Mouse (Mus musculus) regulatory T cell (primary cell): ENCODE data around the gene Nxpe5.

ENCODE experiments used
- in situ Hi-C: fragments of 300-600 bp; cut with MboI, MseI; formaldehyde crosslinking; loops from one replicate; pipeline ENCODE4 v1.15.1; 2025; ENCODE audit warnings: high pct_unique_total_duplicates

Nxpe5 gene

GRCm38 (mm10) chr5:138274186-138274585 is 48.5 kb downstream of the Nxpe5 start:
- in situ Hi-C loops = no loop called here

DNA sequence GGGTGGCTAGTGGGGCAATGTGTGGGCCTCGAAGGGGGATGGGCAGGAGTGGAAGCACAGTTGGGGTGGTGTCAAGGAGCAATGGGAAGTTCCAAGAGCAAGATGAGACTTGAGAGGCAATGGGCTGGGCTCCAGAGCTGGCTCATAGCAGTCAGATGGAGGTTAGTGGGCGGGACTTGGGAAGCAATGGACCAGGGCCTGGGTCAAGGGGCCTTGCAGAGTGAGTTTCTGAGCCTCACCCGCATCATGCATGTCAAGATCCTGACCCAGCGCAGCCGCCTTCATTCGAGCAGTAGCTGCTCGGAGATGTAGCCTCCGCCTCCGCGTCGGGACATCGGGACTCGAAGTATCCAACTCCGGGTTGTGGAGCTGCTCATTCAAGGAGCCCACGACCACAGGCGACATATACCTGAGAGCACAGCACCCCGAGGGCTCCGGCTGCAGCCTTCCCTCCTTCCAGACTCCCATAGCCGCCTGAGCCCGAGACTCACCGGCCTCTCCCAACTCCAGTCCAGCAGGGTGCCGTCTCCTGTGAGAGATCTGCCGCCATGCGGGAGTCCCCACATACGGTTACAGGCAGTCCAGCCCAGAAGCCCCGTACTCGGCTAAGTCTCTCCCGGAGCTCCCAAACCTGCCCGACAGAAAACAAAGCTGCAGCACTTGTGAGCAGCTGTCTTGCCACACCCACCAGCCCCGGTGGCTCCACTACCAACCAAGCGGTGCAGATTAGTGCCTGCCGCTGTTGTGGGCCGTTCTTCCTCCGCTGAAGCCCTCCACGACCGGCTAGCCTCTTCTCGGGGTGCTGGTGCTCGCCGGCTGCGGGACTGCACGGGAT is 49.7 kb downstream of the Nxpe5 start:
- in situ Hi-C loops = no loop called here

DNA sequence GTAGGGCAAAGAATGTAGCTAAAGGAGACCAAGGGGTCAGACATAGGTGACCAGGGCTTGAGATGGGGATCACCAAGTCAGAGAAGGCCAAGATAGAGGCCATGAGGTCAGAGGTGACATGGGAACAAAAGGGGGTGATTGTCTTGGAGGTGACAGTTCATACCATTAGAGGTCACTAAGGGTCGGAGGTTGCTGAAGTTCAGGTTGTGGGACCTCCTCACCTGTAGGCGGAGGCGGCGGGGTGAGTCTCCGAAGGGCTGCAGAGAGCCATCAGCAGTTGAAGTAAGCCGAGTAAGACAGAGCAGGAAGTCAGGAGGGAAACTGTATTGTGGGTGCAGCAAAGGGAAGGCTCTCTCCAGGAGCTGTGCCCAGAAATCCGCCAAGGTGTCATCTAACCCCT is 52.3 kb downstream of the Nxpe5 start:
- in situ Hi-C loops = no loop called here

- in situ Hi-C loops = no loop called here
These were observed 54.1 kb downstream of the Nxpe5 start, which contains the start of the genes Gm43720, Gpc2 and Stag3 for GRCm38 (mm10) chr5:138279585-138280424. Gm43720 (minus strand) TSS chr5:138279958. Gpc2 (minus strand) TSS chr5:138280005. Stag3 (plus strand) TSS chr5:138280240.

- in situ Hi-C loops = no loop called here
These were observed 54.7 kb downstream of the Nxpe5 start for GRCm38 (mm10) chr5:138280425-138280768.

- in situ Hi-C loops = no loop called here
These were observed 55.1 kb downstream of the Nxpe5 start for GRCm38 (mm10) chr5:138280829-138281228.

GRCm38 (mm10) chr5:138281798-138282197 is 56.1 kb downstream of the Nxpe5 start:
- in situ Hi-C loops = no loop called here

GRCm38 (mm10) chr5:138283540-138283939 is 57.8 kb downstream of the Nxpe5 start:
- in situ Hi-C loops = no loop called here

DNA sequence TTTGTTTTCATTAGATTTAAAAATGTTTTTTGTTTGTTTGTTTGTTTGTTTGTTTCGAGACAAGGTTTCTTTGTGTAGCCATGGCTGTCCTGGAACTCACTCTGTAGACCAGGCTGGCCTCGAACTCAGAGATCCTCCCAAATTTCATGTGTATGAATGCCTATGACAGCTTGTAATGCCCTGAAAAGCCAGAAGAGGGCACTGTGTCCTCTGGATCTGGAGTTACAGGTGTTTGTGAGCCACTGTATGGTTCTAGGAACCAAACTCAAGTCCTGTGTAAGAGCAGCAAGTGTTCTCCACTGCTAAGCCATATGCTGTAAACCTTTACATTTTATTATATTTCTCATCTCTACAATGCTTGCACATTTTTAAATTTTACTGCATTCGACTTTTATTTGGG is 62.2 kb downstream of the Nxpe5 start:
- in situ Hi-C loops = no loop called here

DNA sequence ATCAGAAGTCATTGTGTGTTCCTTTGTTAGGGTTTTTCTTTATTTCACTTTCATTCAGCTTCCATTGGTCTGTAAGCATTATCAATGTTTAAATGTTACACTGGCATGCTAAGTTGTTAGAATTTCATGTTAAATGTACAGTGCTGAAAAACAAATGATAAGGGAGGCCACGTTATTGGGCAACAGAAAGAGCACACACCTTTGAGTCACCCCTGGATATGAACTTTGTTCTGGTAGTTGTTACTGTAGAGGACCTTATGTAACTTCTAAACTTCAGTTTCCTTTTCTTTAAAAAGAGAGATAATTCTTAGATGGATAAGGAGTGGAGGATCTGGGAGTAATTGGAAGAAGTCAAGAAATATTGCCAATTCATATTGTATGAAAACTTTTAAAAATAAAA is 65.9 kb downstream of the Nxpe5 start:
- in situ Hi-C loops = no loop called here

DNA sequence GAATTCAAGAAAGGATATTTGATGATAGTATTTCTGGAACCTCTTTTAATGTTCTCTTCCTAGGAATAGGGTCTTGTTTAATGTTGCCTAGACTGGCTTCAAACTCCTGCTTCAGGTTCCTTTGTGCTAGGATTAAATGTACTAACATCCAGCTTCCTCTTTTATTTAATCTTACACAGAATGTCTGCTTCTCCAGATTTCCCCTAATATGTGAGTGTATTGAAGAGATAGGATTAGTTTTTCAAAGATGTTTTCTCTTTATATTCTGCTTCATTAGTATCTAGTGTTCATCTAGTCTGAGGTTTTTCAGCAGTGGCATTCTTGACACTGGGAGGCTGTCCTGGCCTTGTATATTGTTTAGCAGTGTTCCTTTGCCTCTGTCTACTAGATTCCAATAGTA is 68.5 kb downstream of the Nxpe5 start:
- in situ Hi-C loops = no loop called here

DNA sequence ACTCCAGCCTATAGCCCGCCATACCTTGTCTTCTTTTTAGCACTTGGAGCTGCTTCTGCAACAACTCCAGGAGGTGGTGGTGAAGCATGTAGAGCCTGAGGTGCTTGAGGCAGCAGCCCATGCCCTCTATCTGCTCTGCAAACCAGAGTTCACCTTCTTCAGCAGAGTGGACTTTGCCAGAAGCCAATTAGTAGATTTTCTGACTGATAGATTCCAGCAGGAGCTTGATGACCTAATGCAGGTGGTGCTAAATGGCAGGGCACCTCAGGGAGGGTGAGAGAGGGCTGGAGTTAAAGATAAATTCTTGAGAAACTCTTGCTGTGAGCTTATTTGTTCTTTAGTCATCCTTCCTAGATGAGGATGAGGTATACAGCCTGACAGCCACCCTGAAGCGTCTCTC is 73.9 kb downstream of the Nxpe5 start:
- in situ Hi-C loops = no loop called here
